Mouse (Mus musculus) ZHBTc4 (cell line): ENCODE data around the gene Ceacam12.
A peak's percentile ranks its signal among the peaks of the same experiment; 100 is the strongest.
"Not testable (repeated sequence)": the region's sequence is repeated elsewhere in the genome, so short reads cannot be mapped to it uniquely, and the experiment has no call there.

Experiments
- DNase-seq: peaks from one replicate; pipeline ENCODE4 v3.0.0-alpha.2; 2011; ENCODE audit warnings: low read depth, low spot score

Ceacam12 gene

GRCm38 (mm10) chr7:18065629-18066028, at the start of gene Ceacam12:
Ceacam12 (plus strand) TSS chr7:18065929.
- no peak for DNase-seq

- not testable (repeated sequence) for DNase-seq
Measured at GRCm38 (mm10) chr7:18073821-18074220, 8.1 kb downstream of the Ceacam12 start.

GRCm38 (mm10) chr7:18100785-18101184, 35.1 kb downstream of the Ceacam12 start:
- peak; percentile 67 for DNase-seq
